Mouse (Mus musculus) left cerebral cortex, adult 11 months (tissue): Measurements from ENCODE around the gene Gck.
A peak's percentile ranks its signal among the peaks of the same experiment; 100 is the strongest.

ENCODE experiments used
- DNase-seq: peaks from one replicate; pipeline ENCODE4 v3.0.0; 2022; ENCODE audit warnings: low spot score

The Gck gene

GRCm38 (mm10) chr11:5949586-5950352, at the start of gene Gck:
Gck (minus strand) TSS chr11:5950081.
- no peak for DNase-seq

GRCm38 (mm10) chr11:5998472-5998871, 48.6 kb upstream of the Gck start:
- DNase-seq, result no peak

- DNase-seq, result peak; percentile 71
These were observed 46.1 kb upstream of the Gck start for GRCm38 (mm10) chr11:5995989-5996388.

DNA sequence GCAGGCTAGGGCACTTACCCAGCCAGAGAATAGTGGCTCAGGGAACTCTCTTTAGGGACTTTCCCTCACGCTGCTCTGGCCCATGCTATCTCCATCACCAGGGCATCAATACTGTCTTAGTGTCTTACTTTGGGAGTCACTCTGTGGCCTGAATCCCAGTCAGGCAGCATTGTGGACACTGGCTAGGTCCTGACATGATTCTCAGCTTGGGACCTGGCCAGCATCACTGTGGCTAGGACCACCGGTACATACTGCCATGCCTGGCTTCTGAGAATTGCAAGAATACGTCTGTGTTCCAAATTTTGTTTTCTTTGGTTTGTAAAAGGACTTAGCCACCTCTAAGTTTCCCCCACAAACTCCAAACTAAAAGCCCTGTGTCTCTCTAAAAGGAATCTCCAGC, 45.0 kb upstream of the Gck start:
- no peak for DNase-seq

DNA sequence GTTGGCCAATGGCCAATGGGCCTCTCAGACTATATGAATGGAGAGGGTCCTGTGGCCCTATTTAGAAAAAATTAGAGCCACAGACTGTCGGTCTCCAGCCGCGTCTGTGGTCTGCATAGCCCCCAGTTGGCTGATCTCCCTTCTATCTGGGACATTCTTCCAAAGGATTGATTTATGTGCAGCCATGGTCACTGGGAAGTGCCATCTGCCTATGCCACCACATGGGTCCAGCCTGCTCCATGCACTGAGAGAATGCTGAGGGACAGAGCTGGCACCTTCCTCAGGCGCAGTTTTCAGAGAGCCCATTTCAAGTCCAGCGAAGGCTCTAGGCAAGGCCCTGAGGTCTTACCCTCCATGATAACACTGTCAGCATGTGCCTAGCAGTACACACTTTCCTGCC, 44.3 kb upstream of the Gck start:
- no peak for DNase-seq

DNA sequence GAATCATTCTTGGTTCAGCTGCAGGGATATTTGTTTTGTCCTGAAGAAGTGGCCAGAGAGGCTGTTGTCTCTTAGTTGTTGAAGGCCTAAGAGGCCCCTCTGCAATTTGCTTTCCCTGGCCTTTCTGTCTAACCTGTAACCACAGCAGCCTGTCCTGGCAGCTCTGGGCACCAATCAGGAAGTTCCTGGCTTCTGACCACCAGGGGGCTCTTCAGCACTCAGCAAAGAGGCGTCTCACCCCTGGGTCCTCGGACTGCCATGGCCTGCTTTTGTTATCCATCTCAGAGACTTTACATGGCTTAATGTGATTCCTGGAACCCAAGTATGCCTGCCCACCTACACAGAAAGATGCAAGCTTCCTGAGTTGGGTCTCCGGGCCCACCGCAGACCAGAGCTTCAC, 41.0 kb upstream of the Gck start:
- no peak for DNase-seq

DNA sequence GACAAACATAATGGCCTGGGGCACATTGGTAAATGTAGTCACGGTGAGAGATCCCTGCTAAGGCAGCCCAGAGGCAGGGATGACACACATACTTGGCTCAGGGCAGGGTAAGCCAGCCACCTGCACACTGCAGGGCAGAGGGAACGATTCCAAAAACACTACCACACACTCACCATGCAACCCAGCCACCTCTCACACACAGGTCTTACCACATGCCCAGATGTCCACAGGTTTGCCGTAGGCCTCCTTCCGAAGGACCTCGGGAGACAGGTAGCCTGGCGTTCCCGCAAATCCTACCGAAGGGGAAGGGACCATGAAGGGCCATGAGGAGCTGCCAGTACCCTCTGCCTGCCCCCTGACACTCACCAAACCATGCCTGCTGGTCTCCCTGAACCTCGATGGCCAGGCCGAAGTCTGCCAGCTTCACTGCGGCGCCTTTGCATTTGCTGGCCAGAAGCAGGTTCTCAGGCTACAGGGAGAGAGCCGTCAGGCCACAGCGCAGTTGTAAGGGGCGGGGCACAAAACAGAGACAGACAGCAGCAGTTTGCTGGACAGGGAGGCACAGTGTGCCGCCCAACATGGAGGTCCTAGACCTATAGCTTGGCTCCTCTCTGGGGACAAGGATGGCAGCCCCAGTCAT, 40.2 kb upstream of the Gck start:
- DNase-seq, result no peak

GRCm38 (mm10) chr11:5988126-5988525, 38.2 kb upstream of the Gck start:
- no peak for DNase-seq

- DNase-seq, result no peak
These were observed 33.7 kb upstream of the Gck start for GRCm38 (mm10) chr11:5983629-5984028.

GRCm38 (mm10) chr11:5981323-5981722, 31.4 kb upstream of the Gck start:
- no peak for DNase-seq

- DNase-seq, result no peak
These were observed 30.7 kb upstream of the Gck start for GRCm38 (mm10) chr11:5980561-5980960.

GRCm38 (mm10) chr11:5980108-5980507, 30.2 kb upstream of the Gck start:
- DNase-seq, result no peak

GRCm38 (mm10) chr11:5979088-5979487, 29.2 kb upstream of the Gck start:
- DNase-seq, result no peak

- DNase-seq, result no peak
These were observed 26.2 kb upstream of the Gck start for GRCm38 (mm10) chr11:5976106-5976505.

DNA sequence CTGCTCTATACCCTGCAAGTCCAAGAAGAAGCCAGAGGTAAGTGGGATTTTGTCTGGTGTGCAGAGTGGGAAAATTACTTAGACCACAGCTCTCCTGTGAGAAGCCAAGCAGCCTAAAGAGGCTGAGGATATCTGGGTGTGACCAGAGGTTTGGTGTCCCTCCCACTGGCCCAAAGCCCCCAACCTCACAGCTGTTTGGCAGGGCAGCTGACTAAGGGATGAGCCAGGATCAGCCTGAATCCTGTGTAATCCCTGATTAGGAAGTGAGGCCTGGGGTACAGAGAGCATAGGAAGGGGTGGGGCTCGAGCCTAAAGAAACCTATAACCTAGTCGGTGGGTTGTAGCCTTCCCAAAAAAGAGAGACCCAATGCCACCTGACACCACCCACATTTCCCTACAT, 25.2 kb upstream of the Gck start:
- no peak for DNase-seq

GRCm38 (mm10) chr11:5974053-5974452, 24.2 kb upstream of the Gck start:
- no peak for DNase-seq

DNA sequence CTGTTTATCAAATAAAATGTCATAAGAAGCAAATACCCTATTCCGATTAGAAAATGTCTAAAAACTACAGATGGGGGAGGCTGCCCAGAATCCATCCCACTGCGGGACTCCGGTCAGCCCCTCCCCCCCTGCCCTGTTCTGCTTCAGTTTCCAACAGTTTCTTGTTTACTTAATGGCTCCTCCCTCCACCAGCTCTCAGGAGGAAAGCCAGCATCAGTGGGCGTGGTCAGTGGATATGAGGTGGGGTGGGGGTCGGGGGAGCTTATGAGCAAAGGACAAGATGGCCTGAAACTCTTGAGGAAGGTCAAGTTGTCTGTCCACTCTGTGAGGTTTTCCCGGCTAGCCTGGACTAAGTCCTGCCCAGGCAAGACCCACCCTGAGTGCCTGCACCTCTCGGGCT, 23.3 kb upstream of the Gck start:
- DNase-seq, result no peak

- no peak for DNase-seq
These were observed 21.3 kb upstream of the Gck start for GRCm38 (mm10) chr11:5971202-5971601.

GRCm38 (mm10) chr11:5968223-5968622, 18.3 kb upstream of the Gck start:
- DNase-seq, result no peak

DNA sequence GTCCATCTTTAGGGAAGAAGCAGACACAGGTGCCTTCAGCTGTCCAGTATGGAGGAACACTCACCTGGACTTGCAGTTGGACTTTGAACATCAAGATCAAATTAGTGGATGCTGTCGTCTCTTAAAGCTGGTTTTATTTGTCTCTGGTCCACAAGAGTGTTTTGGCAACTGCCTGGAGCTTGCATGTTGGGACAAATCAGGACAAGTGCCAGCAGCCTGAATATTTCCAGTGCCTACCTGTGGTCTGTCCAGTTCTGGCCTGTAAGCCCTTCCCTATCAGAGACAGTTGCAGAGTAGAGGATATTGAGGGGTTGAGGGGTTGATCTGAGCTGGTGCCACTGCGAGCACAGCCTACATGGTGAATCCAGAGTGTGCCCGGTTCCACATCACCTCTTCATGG, 16.9 kb upstream of the Gck start:
- DNase-seq, result no peak

DNA sequence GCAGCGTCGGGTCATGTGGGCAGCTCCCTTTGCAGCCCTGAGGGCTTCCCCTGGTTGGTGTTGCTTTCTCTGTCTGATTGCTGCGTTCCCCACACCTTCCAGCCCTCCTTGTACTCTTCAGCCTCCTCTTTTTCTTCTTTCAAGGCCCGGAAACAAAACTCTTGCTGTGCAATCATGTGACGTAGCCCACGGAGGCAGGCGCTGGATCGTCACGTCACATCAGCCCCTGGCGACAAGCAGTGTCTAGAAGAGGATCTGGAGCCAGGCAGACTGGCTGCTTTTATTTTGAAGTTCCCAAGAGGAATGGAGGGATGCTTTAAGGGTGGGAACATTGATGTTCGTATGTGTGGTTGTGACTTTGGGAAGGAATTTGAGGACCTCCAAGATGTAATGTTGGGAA, 16.0 kb upstream of the Gck start:
- DNase-seq, result no peak

GRCm38 (mm10) chr11:5960051-5960450, 10.2 kb upstream of the Gck start:
- no peak for DNase-seq

- DNase-seq, result peak; percentile 89
These were observed 5.8 kb upstream of the Gck start, which contains the start of gene Ykt6 for GRCm38 (mm10) chr11:5955546-5956276. Ykt6 (plus strand) TSS chr11:5955693.
